Mouse (Mus musculus): ENCODE data around the gene Kif16b.

Kif16b gene

DNA sequence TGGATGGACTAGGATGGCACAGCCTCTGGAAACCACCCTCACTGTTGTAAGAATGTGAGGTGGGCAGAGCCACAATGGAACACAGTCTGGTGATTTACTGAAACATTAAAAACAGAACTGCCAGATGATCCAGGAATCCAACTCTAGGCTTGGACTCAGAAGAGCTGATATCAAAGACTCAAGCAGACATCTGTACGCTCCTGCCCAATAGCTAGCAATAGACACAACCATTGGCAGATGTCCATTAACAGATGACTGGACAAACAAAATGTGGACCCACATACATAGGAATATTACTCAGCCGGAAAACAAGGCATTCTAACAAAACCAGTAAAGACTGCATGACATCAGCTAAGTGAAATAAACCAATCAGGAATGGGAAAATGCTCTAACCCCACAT, 167.3 kb downstream of the Kif16b start:
- CTCF ChIA-PET = interaction anchor here (0.6 kb wide), 1 partner anchor 20 kb away, joined by 3 read pairs; no protein-coding TSS in a partner anchor

GRCm38 (mm10) chr2:142732370-142732769, 169.0 kb downstream of the Kif16b start:
- CTCF ChIA-PET = no interaction called here

GRCm38 (mm10) chr2:142731778-142732092, 169.6 kb downstream of the Kif16b start:
- CTCF ChIA-PET = no interaction called here

GRCm38 (mm10) chr2:142731016-142731777, 170.1 kb downstream of the Kif16b start:
- CTCF ChIA-PET = no interaction called here

DNA sequence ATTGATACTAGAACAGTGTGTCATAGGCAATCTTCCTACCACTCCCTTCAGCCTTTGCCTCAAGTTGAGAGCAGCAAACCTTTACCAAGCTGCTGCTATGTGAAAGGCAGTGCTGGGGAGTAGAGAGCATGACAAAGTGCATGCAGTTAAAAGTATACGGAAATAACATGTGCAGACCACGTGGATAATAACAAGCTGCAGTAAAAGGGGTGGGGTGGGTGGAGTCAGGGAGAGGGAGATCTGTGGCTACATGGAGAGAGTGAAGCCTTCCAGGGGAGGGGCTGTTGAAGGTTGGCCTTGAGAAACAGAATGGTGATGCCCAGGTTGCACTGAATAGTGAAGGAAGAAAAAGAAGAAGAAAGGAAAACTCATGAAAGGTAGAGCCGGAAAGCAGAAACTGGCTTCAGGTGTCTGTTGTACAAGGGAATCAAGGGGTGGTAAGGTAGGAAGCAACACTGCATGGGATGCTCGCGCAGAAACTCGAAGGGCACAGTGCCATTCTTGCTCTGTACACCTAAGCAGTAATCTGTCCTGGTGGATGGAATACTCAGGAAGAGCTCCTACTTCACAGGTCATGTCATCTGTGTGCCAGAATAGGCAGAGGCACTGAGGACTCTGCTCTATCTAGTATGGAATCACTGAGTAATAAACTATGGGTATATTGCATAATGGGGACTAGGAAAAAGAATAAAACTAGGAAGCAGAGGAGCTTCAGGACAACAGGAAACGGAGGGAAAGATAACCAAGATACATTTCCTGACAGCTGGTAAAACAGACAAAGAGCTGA, 176.9 kb downstream of the Kif16b start:
- CTCF ChIA-PET = no interaction called here

DNA sequence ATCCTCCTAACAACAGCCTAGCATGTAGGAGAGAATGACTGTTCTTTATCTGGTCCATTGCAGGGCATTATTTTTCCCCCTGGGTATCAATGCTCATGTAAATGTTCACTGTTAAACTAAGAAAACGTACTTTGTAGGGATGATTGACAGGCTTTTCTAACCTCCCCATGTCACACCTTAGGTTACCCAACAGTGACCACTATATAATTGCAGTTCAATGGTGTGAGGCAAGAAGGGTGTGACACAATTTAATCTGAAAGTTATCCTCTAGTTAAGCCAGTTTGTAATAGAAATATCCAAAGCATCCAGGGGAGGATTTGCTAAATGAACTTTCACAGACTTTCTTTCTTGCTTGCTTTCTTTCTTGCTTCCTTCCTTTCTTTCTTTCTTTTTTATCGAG, 181.2 kb downstream of the Kif16b start:
- CTCF ChIA-PET = no interaction called here

GRCm38 (mm10) chr2:142718998-142719397, 182.3 kb downstream of the Kif16b start:
- CTCF ChIA-PET = no interaction called here

GRCm38 (mm10) chr2:142717591-142717990, 183.7 kb downstream of the Kif16b start:
- CTCF ChIA-PET = no interaction called here

DNA sequence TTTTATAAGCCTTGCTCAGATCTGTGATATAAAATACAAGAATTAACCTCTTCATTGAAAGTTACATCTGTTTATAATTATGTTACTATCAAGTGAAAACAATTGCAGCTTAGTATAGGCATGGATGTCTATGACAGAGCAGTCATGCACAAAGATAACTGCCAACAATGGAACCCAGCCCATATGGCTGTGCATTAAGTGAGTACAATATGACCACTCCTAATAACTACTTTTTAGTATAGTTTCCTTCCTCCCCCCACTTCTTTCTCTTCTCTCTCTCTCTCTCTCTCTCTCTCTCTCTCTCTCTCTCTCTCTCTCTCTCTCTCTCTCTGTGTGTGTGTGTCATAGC, 185.4 kb downstream of the Kif16b start:
- CTCF ChIA-PET = no interaction called here

GRCm38 (mm10) chr2:142715186-142715911, 186.0 kb downstream of the Kif16b start:
- CTCF ChIA-PET = no interaction called here

- CTCF ChIA-PET = no interaction called here
These were observed 188.6 kb downstream of the Kif16b start for GRCm38 (mm10) chr2:142712727-142713126.

- CTCF ChIA-PET = interaction anchor here (0.6 kb wide), 1 partner anchor 57 kb away, joined by 8 read pairs; no protein-coding TSS in a partner anchor
These were observed 192.0 kb downstream of the Kif16b start for GRCm38 (mm10) chr2:142709326-142709725.

DNA sequence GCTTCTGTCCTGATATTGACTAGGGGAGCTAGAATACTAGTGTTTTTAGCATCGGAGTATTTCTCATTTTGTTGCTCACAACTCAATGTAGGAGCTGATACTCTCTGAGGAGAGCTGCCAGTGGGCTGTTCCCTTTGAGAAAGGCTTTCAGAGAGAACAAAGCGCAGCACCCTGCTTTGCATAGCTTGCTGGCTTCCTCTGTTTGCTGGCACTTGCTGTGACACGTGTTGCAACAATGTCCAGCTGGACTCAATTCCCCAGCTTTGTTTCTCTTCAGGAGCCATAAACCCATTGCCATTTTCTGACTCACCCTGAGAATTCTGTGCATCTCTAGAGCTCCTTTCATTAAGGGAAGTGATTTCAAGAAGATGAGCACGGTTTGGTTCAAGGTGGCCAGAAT, 200.6 kb downstream of the Kif16b start:
- CTCF ChIA-PET = no interaction called here

GRCm38 (mm10) chr2:142698650-142699049, 202.7 kb downstream of the Kif16b start:
- CTCF ChIA-PET = no interaction called here

DNA sequence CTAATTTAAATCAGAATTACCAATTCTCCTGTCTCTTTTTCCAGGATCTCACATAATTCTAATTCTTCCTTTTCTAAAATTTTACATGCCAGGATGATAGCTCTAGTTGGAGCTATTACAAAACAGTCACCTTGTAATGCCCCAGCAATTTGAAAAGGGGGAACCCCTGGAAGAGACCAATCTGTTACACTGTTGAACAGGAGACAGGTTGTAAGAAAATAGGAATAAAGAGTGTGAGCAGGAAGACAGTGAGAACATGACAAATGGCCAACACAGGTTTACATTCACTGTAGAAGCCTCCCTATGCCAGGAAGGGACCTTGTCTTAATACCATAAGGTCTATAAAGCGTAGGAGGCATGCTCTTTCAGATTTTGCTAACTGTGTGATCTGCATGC, 206.4 kb downstream of the Kif16b start:
- CTCF ChIA-PET = no interaction called here

DNA sequence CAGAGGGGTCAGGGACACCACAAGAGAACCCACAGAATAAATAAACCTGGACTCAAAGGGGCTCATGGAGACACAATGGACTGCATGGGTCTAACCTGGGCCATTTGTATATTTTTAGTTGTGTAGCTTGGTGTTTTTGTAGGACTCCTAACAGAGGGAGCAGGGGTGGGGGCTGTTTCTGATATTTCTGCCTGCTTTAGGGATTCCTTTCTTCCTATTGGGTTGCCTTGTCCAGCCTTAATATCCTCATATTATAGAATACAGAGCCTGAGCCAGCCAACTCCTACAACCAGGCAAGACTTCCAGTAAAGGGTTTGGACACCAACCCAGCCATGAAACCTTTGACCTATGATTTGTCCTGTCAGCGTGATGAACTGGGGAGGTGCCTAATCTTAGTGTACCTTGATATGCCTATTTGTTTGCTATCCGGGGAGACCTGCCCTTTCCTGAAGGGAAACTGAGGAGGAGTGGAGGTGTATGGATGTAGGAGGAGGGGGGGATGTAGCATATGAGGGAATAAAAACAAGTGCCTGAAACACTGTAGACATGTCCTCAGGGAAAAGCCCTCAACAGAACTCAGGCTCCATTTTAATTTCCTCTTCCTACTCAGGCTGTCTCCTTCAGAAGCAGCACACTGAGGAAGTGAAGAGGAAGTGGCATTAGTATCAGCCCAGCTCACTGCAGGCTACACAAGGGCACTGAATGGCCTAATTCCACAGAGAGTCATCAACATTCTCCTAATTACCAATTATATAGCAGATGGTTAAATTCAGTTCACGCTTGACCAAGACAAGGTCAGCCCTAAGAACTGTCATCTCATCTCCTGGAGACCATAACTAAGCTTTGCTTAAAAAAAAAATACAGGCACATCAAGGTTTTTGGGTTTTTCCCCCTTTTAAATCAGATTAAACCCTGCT, 207.1 kb downstream of the Kif16b start:
- CTCF ChIA-PET = no interaction called here

GRCm38 (mm10) chr2:142693461-142693860, 207.9 kb downstream of the Kif16b start:
- CTCF ChIA-PET = no interaction called here

GRCm38 (mm10) chr2:142689496-142689895, 211.8 kb downstream of the Kif16b start:
- CTCF ChIA-PET = no interaction called here

DNA sequence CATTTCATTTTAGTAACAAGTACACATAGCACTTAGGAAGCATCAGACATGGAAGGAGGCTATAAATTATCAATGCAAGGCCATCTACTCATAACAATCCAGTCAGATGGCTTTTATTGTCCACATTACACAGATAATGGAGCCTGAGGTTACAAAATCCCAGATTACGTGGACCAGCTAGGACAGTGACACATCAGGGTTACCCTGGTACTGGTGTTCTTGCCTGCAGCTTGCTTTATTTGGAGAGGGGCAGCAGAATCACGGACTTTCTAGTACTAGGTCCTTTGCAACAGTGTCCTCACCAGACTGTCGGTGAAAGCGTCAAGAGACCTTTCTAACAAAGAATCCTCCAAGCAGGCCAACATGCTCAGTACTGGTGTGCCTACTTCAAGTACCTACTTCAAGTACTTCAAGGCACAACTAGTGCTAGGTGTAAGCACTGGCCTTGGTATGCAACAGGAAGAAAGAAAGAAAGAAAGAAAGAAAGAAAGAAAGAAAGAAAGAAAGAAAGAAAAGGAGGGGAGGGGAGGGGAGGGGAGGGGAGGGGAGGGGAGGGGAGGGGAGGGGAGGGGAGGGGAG, 213.3 kb downstream of the Kif16b start:
- CTCF ChIA-PET = no interaction called here

GRCm38 (mm10) chr2:142682965-142683709, 218.2 kb downstream of the Kif16b start:
- CTCF ChIA-PET = no interaction called here

- CTCF ChIA-PET = no interaction called here
These were observed 232.9 kb downstream of the Kif16b start for GRCm38 (mm10) chr2:142668426-142668825.
